Mouse (Mus musculus) stomach, embryonic 16.5 days (tissue): ENCODE results near the gene Cyp2f2. TPM values are rescaled to one million over a fixed set of nuclear protein-coding genes. Genes with fewer than 3 reads are reported as not detected.

Experiments used
- ATAC-seq: fragments of 200-750 bp; cut with Nextera tagmentation; 2 replicates; pipeline ENCODE4 v1.8.0; 2017; ENCODE audit warnings: moderate number of reproducible peaks, moderate TSS enrichment; ENCODE audit not compliant: insufficient read depth, low FRiP score
- H3K27ac ChIP-seq: fragments of 300-500 bp; sonication (generic); 2 replicates; pipeline ENCODE4 v1.5.1; 2014; ENCODE audit warnings: low read length
- H3K27me3 ChIP-seq: fragments of 300-500 bp; sonication (generic); 2 replicates; pipeline ENCODE4 v1.6.1; 2014; ENCODE audit warnings: low read length, control low read depth, mixed read lengths; ENCODE audit not compliant: control insufficient read depth, insufficient read depth
- H3K36me3 ChIP-seq: fragments of 300-500 bp; sonication (generic); 2 replicates; pipeline ENCODE4 v1.6.1; 2014; ENCODE audit warnings: low read length; ENCODE audit not compliant: control insufficient read depth, insufficient read depth
- H3K4me1 ChIP-seq: fragments of 300-500 bp; sonication (generic); 2 replicates; pipeline ENCODE4 v1.6.1; 2014; ENCODE audit warnings: low read length, control low read depth, mixed read lengths; ENCODE audit not compliant: control insufficient read depth, insufficient read depth
- H3K4me2 ChIP-seq: fragments of 300-500 bp; sonication (generic); 2 replicates; pipeline ENCODE4 v1.6.1; 2014; ENCODE audit warnings: low read depth, low read length, mixed read lengths
- H3K4me3 ChIP-seq: fragments of 300-500 bp; sonication (generic); replicated peaks from 2 replicates; pipeline ENCODE4 v1.5.1; 2014; ENCODE audit warnings: mild to moderate bottlenecking, low read length
- H3K9ac ChIP-seq: fragments of 300-500 bp; sonication (generic); 2 replicates; pipeline ENCODE4 v1.6.1; 2014; ENCODE audit warnings: low read length
- H3K9me3 ChIP-seq: fragments of 300-500 bp; sonication (generic); replicated peaks from 2 replicates; pipeline ENCODE4 v1.6.1; 2016; ENCODE audit warnings: low read length, control low read depth; ENCODE audit not compliant: control insufficient read depth
- WGBS: fragments of 180-500 bp; shearing (Covaris S2); extraction: QIAGEN DNeasy Blood & Tissue Kit; methylation state at CpG from one replicate; pipeline ENCODE4 v1.1.7; 2014; 5-methylcytosine and 5-hydroxymethylcytosine counted together
- polyA plus RNA-seq: library from polyadenylated mRNA; unstranded; fragments of >200 nt; fragmentation: Nextera tagmentation; extraction: Ambion mirVana; gene quantifications from 2 replicates; pipeline ENCODE4 v1.2.1, GENCODE M21; 2015

Cyp2f2 gene
- polyA plus RNA-seq, 1 experiment from 2014 or later = 137 TPM

DNA sequence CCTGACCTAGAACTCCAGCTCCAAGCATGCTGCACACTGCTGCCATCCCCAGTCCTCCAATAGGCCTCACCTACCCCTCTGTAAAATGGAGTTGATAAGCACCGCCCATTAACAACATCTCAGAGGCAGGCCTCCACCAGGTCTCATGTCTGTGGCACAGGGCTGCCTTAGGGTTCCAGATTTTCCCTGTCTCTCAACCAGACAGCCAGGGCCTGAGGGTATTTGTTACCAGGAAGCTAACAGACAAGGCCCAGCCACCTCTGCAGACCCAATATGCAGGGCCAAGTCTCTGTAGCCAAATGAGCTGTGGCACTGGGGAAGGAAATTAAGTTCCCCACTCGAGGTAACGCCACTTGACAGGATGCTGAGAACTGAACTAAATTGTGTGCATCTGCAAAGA lies 41.2 kb downstream of the Cyp2f2 start:
- Histone ChIP-seq H3K4me2 (no peak overlapping the region), H3K9ac (0 out of 2 replicates have a peak overlapping the region, but pooled peaks have one; percentile 10), H3K9me3 (no peaks in the 10 kb centered on the region), H3K27ac (no peak overlapping the region; the same call in 1 of the 2 replicates), H3K27me3 (no peaks in the 10 kb centered on the region), H3K4me3 (no peak overlapping the region), H3K36me3 (peaks cover 29% of the 10 kb centered on the region), H3K4me1 (peaks cover 52% of the 10 kb centered on the region)
- ATAC-seq = no peak
- 88% methylated on average over 3 of the region's 3 CpGs for WGBS

DNA sequence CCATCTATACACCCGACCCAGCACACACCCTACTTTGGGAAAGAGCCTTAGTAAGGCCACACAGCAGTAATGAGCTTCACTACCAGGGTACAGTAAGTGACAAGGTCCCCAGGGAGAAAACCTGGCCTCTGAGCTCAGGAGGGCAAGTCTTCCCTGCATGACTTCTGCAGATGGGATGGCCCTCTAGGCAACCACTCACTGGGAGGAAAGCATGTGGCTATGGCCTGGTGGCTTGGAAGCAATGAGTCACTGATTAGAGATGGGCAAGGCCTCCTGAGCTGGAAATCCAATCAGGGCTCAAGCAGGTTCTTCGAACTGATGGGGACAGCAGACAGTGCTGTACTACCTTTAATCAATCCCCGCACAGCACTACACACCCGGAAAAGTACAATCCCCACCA lies 42.0 kb downstream of the Cyp2f2 start:
- H3K27ac ChIP-seq = no peak overlapping the region
- 84% methylated on average over 4 of the region's 4 CpGs for WGBS
- H3K9ac ChIP-seq = peak overlapping the region; percentile 34; the same call in 1 of the 2 replicates
- peaks cover 52% of the 10 kb centered on the region for H3K4me1 ChIP-seq
- no peak for ATAC-seq
- no peak overlapping the region for H3K4me2 ChIP-seq
- no peak overlapping the region for H3K4me3 ChIP-seq
- no peaks in the 10 kb centered on the region for H3K9me3 ChIP-seq
- no peaks in the 10 kb centered on the region for H3K27me3 ChIP-seq
- peaks cover 29% of the 10 kb centered on the region for H3K36me3 ChIP-seq

DNA sequence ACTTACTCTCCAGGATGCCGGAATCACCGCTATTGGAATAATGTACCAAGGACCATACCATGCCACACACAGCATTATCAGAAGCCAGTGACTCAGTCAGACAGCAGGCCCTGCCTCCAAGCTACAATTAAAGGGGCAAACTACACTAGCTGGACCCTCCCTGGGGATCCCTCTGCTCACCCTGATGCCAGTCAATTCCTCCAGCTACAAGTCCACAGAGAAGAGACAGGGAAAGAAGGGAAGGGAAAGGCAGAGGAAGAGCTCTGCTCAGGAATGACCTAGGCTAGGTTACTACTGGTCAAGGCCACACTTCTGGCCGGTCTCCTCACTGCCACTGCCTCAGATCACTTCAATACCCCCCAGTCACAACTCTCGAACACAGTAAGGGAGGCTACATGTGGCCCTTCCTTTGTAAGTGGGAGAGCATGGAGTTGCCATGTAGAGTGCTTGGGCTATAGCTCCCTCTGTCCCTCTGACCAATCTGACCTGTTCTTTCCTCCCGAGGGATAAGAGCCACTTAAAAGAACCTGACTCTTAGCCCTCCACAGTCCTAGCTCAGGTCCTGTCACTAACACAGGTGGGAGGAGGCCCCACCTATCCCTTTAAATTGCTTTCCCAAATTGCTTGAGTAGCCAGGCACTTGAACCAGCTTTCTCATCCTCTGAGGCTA lies 43.2 kb downstream of the Cyp2f2 start:
- H3K4me2 ChIP-seq = peak overlapping the region; percentile 73
- no peaks in the 10 kb centered on the region for H3K9me3 ChIP-seq
- H3K27ac ChIP-seq = no peak overlapping the region
- H3K4me1 ChIP-seq = peaks cover 60% of the 10 kb centered on the region
- peak overlapping the region; percentile 94; the same call in 1 of the 2 replicates for H3K9ac ChIP-seq
- ATAC-seq = no peak
- no peaks in the 10 kb centered on the region for H3K27me3 ChIP-seq
- peak overlapping the region; percentile 80; the same call in 1 of the 2 replicates for H3K4me3 ChIP-seq
- peaks cover 25% of the 10 kb centered on the region for H3K36me3 ChIP-seq
- WGBS = 72% methylated on average over 5 of the region's 5 CpGs

DNA sequence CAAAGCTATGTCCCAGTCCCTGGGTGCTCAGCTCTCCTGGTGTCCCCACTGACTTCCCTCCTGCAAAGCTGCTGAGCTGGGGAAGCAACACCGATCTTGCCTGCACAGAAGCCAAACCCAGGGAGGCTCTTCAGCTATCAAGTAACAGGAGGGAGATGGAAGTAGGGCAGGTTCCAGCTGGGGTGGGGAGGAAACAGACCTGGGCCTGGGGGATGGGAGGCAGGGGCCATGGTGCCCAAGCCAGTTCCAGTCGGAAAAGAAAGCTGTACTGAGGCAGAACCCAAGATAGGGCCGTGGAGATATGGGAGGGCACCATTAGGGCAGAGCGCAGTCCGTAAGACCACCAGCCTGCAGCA lies 43.7 kb downstream of the Cyp2f2 start:
- Histone ChIP-seq H3K36me3 (peaks cover 20% of the 10 kb centered on the region), H3K27me3 (no peaks in the 10 kb centered on the region), H3K4me3 (peak overlapping the region; percentile 80), H3K9ac (peak overlapping the region; percentile 94), H3K4me2 (peak overlapping the region; percentile 73), H3K27ac (no peak overlapping the region), H3K9me3 (no peaks in the 10 kb centered on the region), H3K4me1 (peaks cover 60% of the 10 kb centered on the region)
- 62% methylated on average over 5 of the region's 5 CpGs for WGBS
- ATAC-seq = no peak

DNA sequence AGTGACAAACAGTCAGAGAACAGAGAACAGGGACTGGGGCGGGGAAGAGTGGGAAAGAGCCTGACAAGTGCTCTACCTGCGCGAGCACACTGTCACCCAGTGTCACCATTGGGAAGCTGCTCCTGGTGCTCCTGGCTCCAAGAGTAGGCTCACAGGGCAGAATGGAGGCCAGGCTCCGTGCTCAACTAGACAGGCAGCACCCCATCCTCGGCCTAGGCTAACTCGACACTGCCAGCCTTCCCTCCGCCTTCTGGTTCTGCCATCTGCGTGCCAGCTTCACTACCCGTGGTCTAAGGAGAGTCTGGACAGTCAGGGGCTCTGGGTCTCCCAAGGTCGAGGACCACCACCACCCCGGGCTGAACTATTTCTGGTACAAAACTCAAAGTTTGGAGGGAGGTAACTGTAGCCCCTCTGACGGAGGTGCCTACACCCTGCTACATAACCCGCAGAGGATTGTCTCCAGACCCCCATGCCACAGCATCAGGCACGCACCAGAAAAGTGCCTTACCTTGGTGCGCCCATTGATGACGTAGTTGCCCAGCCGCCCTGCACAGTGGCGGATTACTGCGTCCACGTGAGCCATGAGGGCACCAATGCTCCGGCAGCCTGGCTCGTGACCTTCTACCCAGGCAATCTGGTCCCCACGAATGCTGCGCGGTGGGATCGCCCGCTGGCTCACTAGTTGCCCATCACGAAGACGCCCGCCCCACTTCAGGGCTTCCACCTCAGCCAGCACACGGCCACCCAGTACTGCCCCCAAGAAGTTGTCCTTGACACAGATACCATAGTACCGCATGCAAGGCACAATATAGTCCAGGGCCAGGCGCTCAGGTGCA lies 44.6 kb downstream of the Cyp2f2 start:
- Histone ChIP-seq H3K27ac (no peak overlapping the region), H3K36me3 (peaks cover 11% of the 10 kb centered on the region), H3K27me3 (no peaks in the 10 kb centered on the region), H3K4me1 (peaks cover 60% of the 10 kb centered on the region), H3K9ac (peak overlapping the region; percentile 94), H3K9me3 (no peaks in the 10 kb centered on the region), H3K4me3 (peak overlapping the region; percentile 80), H3K4me2 (peak overlapping the region; percentile 73)
- ATAC-seq = no peak
- WGBS = 77% methylated on average over 33 of the region's 33 CpGs

DNA sequence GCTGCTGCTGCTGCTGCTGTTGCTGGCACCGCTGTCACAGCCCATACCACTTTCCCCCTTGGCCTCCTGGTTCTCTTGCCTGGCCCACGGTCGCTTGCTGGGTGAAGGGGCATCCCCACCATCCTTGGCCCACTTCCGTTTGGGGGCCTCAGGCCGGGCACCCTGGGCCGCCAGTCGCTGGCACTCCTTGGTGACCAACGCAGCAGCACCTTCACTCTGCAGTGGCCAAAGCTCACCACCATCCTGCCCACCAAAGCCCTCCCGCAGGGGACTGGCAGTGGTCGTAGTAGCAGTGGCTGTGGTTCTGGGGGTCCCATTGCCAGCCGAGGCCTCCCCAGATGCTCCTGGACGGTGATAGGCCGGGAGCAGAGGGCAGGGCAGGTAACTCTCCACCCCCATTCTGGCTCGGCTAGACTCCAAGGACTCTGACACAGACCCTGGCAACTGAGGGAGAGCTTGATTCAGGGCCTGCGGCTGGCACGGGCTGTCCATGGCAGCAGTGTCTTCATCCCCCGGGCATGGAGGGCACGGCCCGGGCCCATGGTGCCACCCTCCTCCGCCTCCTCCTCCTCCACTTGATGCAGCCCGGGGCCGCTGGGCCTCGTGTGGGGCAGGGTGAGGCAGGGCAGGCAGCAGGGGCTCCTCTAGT lies 45.4 kb downstream of the Cyp2f2 start:
- H3K4me2 ChIP-seq = peak overlapping the region; percentile 73
- no peak for ATAC-seq
- peaks cover 58% of the 10 kb centered on the region for H3K4me1 ChIP-seq
- peaks cover 8% of the 10 kb centered on the region; the same call in 1 of the 2 replicates for H3K36me3 ChIP-seq
- H3K9me3 ChIP-seq = no peaks in the 10 kb centered on the region
- H3K4me3 ChIP-seq = peak overlapping the region; percentile 80
- H3K27me3 ChIP-seq = no peaks in the 10 kb centered on the region
- H3K27ac ChIP-seq = peak overlapping the region; percentile 98
- peak overlapping the region; percentile 94 for H3K9ac ChIP-seq
- WGBS = 61% methylated on average over 23 of the region's 23 CpGs

DNA sequence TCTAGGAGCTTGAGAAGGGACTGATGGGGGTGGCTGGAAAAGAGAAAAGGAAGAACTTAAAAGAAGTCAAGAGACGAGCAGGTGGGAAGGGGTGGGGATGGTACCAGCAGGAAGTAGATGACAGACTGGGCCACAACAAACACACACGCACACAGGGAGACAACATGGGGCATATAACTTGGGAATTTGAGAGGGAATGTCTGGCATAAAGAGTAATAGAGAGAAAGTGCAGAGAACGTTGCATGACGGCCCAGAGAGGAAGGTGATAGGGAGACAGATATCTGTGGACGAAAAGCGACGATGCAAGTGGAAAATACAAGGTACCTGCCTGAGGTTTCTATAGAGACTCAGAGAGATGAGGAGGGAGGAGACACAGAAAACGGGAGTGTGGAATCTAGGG lies 46.0 kb downstream of the Cyp2f2 start:
- Histone ChIP-seq H3K4me2 (peak overlapping the region; percentile 73), H3K27ac (peak overlapping the region; percentile 98), H3K9ac (peak overlapping the region; percentile 94), H3K4me3 (peak overlapping the region; percentile 80), H3K9me3 (no peaks in the 10 kb centered on the region), H3K27me3 (no peaks in the 10 kb centered on the region), H3K4me1 (peaks cover 56% of the 10 kb centered on the region), H3K36me3 (peaks cover 8% of the 10 kb centered on the region; the same call in 1 of the 2 replicates)
- ATAC-seq = no peak
- WGBS = 2% methylated on average over 8 of the region's 8 CpGs

DNA sequence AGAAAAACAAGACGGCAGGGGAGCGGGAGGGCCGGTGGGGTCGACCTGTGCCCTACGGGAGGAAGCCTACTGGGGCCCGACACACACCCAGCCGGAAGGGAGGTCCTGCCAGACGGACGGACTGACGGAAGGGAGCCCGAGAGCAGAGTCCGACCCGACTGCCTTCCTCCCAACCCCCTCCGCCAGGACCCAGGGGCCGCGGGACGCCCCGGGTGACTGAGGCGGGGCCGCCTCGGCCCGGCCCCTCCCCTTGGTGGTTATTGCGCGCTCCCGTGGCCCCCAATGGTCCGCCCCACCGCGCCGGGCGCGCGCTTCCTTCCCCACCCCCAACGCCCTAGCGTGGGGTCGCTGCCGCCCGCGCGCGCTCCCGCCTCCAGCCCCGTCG lies 46.5 kb downstream of the Cyp2f2 start:
- peaks cover 8% of the 10 kb centered on the region; the same call in 1 of the 2 replicates for H3K36me3 ChIP-seq
- peak overlapping the region; percentile 80 for H3K4me3 ChIP-seq
- peak overlapping the region; percentile 98 for H3K27ac ChIP-seq
- ATAC-seq = peak; percentile 87
- H3K9me3 ChIP-seq = no peaks in the 10 kb centered on the region
- peak overlapping the region; percentile 73 for H3K4me2 ChIP-seq
- WGBS = 1% methylated on average over 34 of the region's 43 CpGs
- H3K27me3 ChIP-seq = no peaks in the 10 kb centered on the region
- peaks cover 53% of the 10 kb centered on the region for H3K4me1 ChIP-seq
- H3K9ac ChIP-seq = peak overlapping the region; percentile 94
